Mouse (Mus musculus) frontal cortex, postnatal 36 days (tissue): ENCODE measurements at regions not wholly inside any gene's neighbourhood (a gene's known extent, or its start where the extent isn't known, plus 50 kb on each side); places are given as distances from the start of the nearest gene placed in this dataset.

Experiments
- DNase-seq, 2 experiments: peaks; one replicate each; pipeline ENCODE4 v3.0.0; 2022; ENCODE audit warnings: low spot score in 2 of 2

DNA sequence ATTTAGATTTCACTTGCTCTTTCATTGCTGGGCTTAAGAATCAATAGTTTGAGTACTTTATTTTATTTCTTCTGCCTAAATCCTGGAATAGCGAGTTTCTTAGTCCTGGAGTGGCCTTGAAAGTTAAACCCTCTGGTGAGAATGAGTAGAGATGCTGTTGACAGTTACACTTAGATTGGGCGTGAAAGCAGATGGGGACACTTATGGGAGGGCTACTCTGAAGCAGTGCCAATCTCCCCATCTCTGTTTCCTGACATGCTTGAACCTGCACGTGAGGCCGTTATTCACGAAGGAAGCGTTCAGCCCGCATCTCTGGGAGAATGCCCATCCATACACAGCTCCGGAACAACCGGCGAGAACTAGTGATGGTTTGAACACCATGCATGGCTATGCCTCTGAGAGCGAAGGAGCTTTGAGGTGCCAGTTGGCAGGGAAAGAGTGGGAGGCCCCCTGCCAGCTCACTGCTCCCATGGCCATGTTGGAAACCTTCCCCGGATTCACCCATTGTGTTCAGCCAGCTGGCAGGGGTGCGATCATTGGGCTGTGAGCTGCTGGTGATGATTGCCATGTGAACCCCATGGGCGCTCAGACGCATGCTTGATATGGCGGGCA is 792.2 kb upstream of the Got2 start:
- peak in 1 of 2 experiments; percentile 14 for DNase-seq

DNA sequence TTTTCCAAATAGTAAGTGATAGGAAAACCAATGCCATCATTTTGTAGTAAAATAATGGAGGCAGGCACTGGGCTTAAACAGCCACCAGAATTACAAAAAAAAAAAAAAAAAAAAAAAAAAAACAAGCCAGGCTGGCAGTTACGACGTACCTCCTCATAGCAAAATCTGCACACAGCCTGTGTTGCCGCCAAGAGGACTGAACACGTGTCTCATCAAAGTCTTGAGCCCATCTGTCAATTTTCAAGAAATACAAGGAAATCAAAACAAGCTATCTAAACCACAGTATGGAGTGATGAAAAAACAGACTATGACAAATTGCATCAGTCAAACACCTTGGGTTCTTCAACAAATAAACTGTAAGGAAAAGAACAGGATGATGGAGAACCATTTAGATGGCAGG is 791.2 kb upstream of the Got2 start:
- DNase-seq = no peak

DNA sequence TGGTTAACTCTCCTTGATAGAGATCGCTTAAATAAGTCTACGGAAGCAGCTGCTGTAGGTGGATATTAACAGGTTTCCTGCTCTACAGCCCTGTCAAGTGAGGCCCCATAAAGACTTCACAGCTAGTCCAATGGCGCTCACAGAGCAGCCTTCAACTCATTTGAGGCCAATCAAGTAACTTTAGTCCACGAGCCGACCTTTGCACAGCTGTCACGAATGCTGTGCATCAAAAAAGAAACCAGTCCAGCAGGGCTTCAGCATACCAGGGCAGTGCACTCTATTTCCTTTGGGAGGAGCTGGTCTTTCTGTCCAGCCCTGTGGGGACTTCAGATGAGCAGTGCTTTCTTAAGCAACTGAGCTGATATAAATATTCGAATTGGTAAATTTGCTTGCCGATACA is 786.4 kb upstream of the Got2 start:
- no peak for DNase-seq

DNA sequence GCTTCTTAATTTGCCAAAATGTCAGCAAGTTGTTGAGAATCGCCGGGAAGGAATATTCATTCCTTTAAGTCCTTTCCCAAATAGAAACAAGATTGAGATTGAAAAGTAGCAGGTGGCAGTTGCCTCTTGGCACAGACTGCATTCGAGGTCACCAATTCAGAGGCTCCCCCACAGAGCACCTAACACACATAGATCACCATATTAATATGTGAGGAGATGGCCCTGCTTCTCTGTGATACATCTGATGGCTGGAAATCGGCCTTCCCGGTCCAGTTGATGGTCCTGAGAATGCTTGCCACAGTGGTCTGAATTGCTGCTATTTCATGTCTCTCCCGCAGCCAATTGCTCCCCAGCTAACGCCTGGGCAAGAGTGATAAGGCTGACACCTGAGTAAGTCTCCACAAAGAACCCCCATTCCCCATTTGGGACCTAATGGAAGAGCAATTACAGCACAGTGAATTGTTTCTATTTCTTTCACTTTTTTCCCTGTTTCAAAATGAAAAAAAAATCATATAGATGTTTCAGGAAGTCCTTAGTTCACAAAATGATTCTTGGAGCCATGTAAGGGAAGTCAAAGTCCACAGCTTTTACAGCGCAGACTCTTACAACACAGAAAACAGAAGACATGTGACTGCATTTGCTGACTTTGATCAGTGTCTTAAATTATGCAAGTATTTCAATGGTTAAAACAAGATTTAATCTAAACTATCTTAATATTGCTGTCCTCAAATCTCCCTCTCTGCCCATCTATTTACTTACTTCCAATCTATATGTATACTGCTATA is 768.3 kb upstream of the Got2 start:
- DNase-seq = no peak

DNA sequence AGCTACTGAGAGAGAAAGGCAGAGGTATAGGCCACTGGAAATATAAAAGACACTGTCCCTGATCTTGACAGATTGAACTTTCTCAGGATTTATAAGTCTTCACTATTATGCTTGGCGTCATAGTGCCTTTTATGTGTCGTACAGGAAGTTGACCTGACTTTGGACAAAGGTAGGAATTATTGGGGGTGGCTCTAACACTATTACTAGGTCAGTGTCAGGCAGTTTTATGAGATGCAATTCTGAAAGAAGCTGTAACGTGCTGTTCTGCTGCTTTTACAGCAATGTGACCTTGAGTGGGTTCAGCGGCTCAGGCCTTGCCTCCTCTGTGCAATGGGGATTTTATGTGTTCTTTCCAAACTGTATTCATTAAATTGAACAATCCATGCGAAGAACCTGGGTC is 759.4 kb upstream of the Got2 start:
- DNase-seq = no peak
